Mouse (Mus musculus): ENCODE measurements around the gene Arcn1. TPM values are rescaled to one million over a fixed set of nuclear protein-coding genes. Genes with fewer than 3 reads are reported as not detected.
A peak's percentile ranks its signal among the peaks of the same experiment; 100 is the strongest.

Gene Arcn1
- polyA plus RNA-seq, 1 experiment from 2014 or later: 135 TPM

DNA sequence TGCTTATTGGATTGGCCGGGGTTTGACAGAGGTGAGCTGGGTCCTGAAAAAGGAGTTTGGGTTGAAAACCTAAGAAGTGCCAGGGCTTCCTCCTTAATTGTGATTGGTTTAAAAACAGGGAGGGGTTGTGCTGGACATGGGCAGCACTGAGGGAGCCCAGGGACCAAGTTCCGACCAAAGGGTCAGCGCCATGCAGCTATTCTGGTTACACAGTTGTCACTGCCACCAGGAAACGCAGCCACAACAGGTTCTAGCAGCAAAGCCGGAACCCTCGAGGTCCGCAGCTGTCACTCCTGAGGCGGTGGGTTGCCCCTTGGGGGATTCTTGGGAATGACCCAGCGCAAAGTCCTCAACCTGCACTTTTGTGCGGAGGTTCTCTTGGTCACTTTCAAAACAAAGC, 37.0 kb upstream of the Arcn1 start:
- TF ChIP-seq CTCF (IDR thresholded peaks at IDR 0.05; ENCODE audit: low read depth): no peak
- H3K9ac ChIP-seq (ENCODE audit: low read depth, low read length): no peak overlapping the region
- 80% methylated on average over 10 of the region's 10 CpGs for WGBS

DNA sequence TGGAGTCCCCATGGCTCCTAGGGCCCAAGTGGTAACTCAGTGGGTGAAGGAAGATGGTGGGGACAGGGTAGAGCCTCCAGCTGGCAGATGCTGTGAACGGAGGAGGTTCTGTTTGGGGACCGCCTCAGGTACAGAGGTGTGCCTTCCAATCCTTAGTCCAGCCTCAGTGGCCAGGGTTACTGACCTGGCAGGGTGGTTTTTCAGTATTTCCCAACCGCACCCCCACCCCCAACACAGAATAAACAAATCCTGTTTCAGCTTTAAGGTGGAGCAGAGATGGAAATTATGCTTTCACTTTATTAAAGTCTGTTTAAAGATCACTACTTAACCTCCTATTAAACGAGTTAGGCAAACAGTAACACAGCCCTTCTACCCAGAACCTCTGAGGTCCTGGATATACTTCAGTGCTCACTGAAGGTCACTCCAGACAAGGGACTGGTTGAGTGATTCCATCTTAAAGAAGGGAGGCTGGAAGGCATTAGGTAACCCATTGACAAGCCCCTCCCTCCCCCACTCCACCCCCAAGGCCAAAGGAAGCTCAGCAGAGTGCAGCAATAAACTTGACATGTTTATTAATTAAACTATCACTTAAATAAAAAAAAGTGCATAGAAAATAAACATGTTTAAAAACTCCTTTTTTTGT, 35.3 kb upstream of the Arcn1 start, which contains the start of gene Ttc36:
Ttc36 (minus strand) TSS at position 265 of the 643 bp plus-strand sequence.
- 32% methylated on average over 4 of the region's 4 CpGs for WGBS
- Histone ChIP-seq H3K27ac (peak within 1 kb of the TSS; percentile 87), H3K36me3 (ENCODE audit: insufficient read depth, low read length) (peaks cover 24% of the 10 kb centered on the region), H3K4me1 (replicated peaks; ENCODE audit: insufficient read depth, low read length) (no peaks in the 10 kb centered on the region; the same call in 1 of the 2 replicates), H3K27me3 (ENCODE audit: insufficient read depth, low read length) (no peaks in the 10 kb centered on the region), H3K4me3 (replicated peaks; ENCODE audit: low read depth, low read length) (no peak within 1 kb of the TSS), H3K4me2 (ENCODE audit: low read length) (peak within 1 kb of the TSS; percentile 27), H3K9ac (ENCODE audit: low read depth, low read length) (no peak within 1 kb of the TSS), H3K9me3 (replicated peaks; ENCODE audit: low read length) (no peaks in the 10 kb centered on the region)
- ATAC-seq (replicated peaks; ENCODE audit: low FRiP score, low read depth) (peak; percentile 76), DNase-seq (ENCODE audit: low spot score) (peak; percentile 74)
- no peak for TF ChIP-seq CTCF (IDR thresholded peaks at IDR 0.05; ENCODE audit: low read depth)

More for the DNA sequence above, 37.0 kb upstream of the Arcn1 start:
- Histone ChIP-seq H3K27ac (no peak overlapping the region), H3K4me3 (replicated peaks; ENCODE audit: low read depth, low read length) (no peak overlapping the region), H3K9me3 (replicated peaks; ENCODE audit: low read length) (no peaks in the 10 kb centered on the region), H3K4me1 (replicated peaks; ENCODE audit: insufficient read depth, low read length) (no peaks in the 10 kb centered on the region; the same call in 1 of the 2 replicates), H3K27me3 (ENCODE audit: insufficient read depth, low read length) (no peaks in the 10 kb centered on the region), H3K4me2 (ENCODE audit: low read length) (no peak overlapping the region), H3K36me3 (ENCODE audit: insufficient read depth, low read length) (peaks cover 39% of the 10 kb centered on the region)
- ATAC-seq (replicated peaks; ENCODE audit: low FRiP score, low read depth) (no peak), DNase-seq (ENCODE audit: low spot score) (no peak)

DNA sequence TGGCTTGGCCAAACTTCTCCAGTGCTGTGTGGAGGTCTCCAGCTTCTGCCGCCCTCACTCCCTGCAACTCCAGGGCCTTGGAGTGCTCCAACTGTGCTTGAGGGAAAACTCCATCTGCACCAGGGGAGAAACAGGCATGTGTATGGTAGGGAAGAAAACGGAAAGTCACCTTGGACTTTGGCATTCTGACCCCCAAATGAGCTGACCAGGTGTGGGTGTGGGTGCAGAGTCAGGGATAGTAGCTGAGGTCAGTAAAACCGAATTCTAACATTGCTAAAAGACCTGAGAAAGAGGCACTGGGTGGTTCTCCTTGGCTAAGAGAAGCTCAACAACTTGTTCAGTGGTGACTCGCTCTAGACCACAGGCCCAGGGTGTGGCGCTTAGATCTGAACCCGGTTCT, 34.0 kb upstream of the Arcn1 start:
- Histone ChIP-seq H3K27me3 (ENCODE audit: insufficient read depth, low read length) (no peaks in the 10 kb centered on the region), H3K4me3 (replicated peaks; ENCODE audit: low read depth, low read length) (no peak overlapping the region), H3K27ac (peak overlapping the region; percentile 87), H3K36me3 (ENCODE audit: insufficient read depth, low read length) (peaks cover 12% of the 10 kb centered on the region), H3K4me1 (replicated peaks; ENCODE audit: insufficient read depth, low read length) (no peaks in the 10 kb centered on the region; the same call in 1 of the 2 replicates), H3K9me3 (replicated peaks; ENCODE audit: low read length) (no peaks in the 10 kb centered on the region), H3K9ac (ENCODE audit: low read depth, low read length) (0 out of 2 replicates have a peak overlapping the region, but pooled peaks have one; percentile 27), H3K4me2 (ENCODE audit: low read length) (peak overlapping the region; percentile 68)
- ATAC-seq (replicated peaks; ENCODE audit: low FRiP score, low read depth) (no peak), DNase-seq (ENCODE audit: low spot score) (no peak)
- 84% methylated on average over 6 of the region's 6 CpGs for WGBS
- no peak for TF ChIP-seq CTCF (IDR thresholded peaks at IDR 0.05; ENCODE audit: low read depth)

DNA sequence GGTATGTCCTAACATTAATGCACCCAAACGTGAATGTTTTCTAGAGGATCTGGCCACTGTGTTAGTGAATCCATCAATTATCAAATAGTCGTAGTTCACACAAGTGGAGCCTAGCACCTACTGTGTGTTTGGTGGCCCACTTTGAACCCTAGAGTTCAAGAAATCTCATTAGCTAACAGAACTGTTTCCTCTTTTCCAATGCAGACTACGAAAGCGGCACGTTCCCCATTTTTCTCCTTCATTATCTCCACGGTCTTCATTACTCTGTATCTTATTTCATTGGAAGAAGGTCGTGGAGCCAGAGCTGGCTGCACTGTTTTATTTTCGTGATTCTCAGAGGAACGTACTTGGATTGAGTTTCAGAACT, 32.3 kb upstream of the Arcn1 start:
- Histone ChIP-seq H3K4me3 (replicated peaks; ENCODE audit: low read depth, low read length) (peak overlapping the region; percentile 37; the same call in 1 of the 2 replicates), H3K4me1 (replicated peaks; ENCODE audit: insufficient read depth, low read length) (no peaks in the 10 kb centered on the region; the same call in 1 of the 2 replicates), H3K27me3 (ENCODE audit: insufficient read depth, low read length) (no peaks in the 10 kb centered on the region), H3K9me3 (replicated peaks; ENCODE audit: low read length) (no peaks in the 10 kb centered on the region), H3K4me2 (ENCODE audit: low read length) (peak overlapping the region; percentile 68), H3K9ac (ENCODE audit: low read depth, low read length) (no peak overlapping the region; the same call in 1 of the 2 replicates), H3K27ac (peak overlapping the region; percentile 87), H3K36me3 (ENCODE audit: insufficient read depth, low read length) (no peaks in the 10 kb centered on the region)
- no peak for DNase-seq (ENCODE audit: low spot score)
- 30% methylated on average over 9 of the region's 9 CpGs for WGBS
- no peak for TF ChIP-seq CTCF (IDR thresholded peaks at IDR 0.05; ENCODE audit: low read depth)
- ATAC-seq (replicated peaks; ENCODE audit: low FRiP score, low read depth): no peak

DNA sequence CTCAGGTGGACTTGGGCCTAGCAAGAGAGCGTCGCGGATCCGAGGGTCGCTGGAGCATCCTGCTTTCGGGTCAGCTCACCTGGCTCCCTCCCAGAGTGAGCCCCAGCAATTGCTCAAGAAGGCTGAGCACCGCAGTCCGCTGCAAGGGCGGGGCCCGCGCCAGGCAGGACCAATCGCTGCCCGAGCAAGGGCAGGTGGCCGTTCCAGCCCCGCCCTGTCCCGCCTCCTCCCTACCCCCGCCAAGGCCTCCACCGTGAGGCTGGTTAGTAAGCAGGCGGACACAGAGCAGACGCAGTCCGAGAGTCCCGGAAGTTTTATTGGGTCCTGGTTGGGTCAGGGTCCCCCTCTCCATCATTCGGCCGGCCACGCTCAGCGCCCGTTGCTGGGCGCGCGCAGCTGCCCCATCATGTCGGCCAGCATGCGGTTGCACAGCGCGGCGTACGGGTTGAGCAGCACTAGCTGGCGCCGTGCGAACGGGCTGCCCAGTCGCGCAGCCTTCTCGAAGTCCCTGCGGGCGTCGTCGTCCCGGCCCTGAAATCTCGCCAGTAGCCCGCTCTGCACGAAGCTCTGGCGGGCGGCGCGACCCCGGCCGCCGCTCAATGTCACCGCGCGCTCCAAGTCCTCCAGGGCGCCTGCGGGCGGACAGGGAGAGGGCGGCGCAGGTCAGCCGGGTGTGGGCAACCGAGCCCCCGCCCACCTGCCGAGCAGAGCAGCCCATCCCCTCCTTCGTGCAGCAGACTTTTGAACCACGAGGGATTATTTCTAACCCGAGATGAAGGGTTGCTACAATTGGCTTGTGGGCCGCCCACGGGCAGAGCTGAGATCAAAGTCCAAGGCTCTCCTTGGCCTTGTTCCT, 31.7 kb upstream of the Arcn1 start, which contains the start of gene Tmem25:
Tmem25 (minus strand) TSS at position 206 of the 856 bp plus-strand sequence.
- peak within 1 kb of the TSS; percentile 68 for H3K4me2 ChIP-seq (ENCODE audit: low read length)
- TF ChIP-seq CTCF (IDR thresholded peaks at IDR 0.05; ENCODE audit: low read depth): no peak
- DNase-seq (ENCODE audit: low spot score) (peak; percentile 78), ATAC-seq (replicated peaks; ENCODE audit: low FRiP score, low read depth) (peak; percentile 89)
- peak within 1 kb of the TSS; percentile 87 for H3K27ac ChIP-seq
- peak within 1 kb of the TSS; percentile 37 for H3K4me3 ChIP-seq (replicated peaks; ENCODE audit: low read depth, low read length)
- H3K9ac ChIP-seq (ENCODE audit: low read depth, low read length): peak within 1 kb of the TSS; percentile 63
- no peaks in the 10 kb centered on the region for H3K36me3 ChIP-seq (ENCODE audit: insufficient read depth, low read length)
- under 1% methylated on average over 75 of the region's 75 CpGs for whole genome bisulfite sequencing
- H3K4me1 ChIP-seq (replicated peaks; ENCODE audit: insufficient read depth, low read length): no peaks in the 10 kb centered on the region; the same call in 1 of the 2 replicates
- no peaks in the 10 kb centered on the region for H3K9me3 ChIP-seq (replicated peaks; ENCODE audit: low read length)
- no peaks in the 10 kb centered on the region for H3K27me3 ChIP-seq (ENCODE audit: insufficient read depth, low read length)

DNA sequence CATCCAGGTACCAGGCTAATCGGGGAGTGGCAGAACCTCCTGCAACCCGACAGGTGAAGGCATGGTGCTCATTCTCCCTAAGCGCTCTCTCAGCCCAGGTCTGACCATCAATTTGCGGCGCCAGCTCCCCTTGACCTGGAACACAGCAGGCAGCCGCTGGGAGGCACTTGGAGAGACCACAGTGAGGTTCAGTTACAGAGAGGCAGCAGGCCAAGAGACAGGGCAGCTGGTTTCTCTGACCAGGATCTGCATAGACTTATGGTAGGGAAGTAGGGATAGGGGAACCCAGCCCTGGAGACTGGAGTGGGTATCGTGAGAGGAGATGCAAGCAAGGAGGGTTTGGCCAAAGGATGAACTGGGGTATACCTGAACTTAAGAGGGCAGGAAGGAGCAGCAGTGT, 30.7 kb upstream of the Arcn1 start:
- no peaks in the 10 kb centered on the region for H3K27me3 ChIP-seq (ENCODE audit: insufficient read depth, low read length)
- ATAC-seq (replicated peaks; ENCODE audit: low FRiP score, low read depth): no peak
- H3K36me3 ChIP-seq (ENCODE audit: insufficient read depth, low read length): 0 out of 2 replicates have a peak, but pooled peaks cover 2% of the 10 kb centered on the region
- H3K9me3 ChIP-seq (replicated peaks; ENCODE audit: low read length): no peaks in the 10 kb centered on the region
- WGBS: 41% methylated on average over 7 of the region's 7 CpGs
- no peak for DNase-seq (ENCODE audit: low spot score)
- H3K27ac ChIP-seq: peak overlapping the region; percentile 25; the same call in 1 of the 2 replicates
- peak overlapping the region; percentile 68 for H3K4me2 ChIP-seq (ENCODE audit: low read length)
- peak overlapping the region; percentile 37; the same call in 1 of the 2 replicates for H3K4me3 ChIP-seq (replicated peaks; ENCODE audit: low read depth, low read length)
- H3K9ac ChIP-seq (ENCODE audit: low read depth, low read length): peak overlapping the region; percentile 63; the same call in 1 of the 2 replicates
- TF ChIP-seq CTCF (IDR thresholded peaks at IDR 0.05; ENCODE audit: low read depth): no peak
- H3K4me1 ChIP-seq (replicated peaks; ENCODE audit: insufficient read depth, low read length): no peaks in the 10 kb centered on the region; the same call in 1 of the 2 replicates

Data from kidney, postnatal 0 days (tissue).